Mouse (Mus musculus): Measurements from ENCODE around the gene E330017A01Rik.

GRCm38 (mm10) chr16:58661826-58662225 lies 23.3 kb upstream of the E330017A01Rik start:
- no peak for TF ChIP-seq POLR2A (IDR thresholded peaks at IDR 0.05; ENCODE audit: borderline replicate concordance, extremely low read depth, insufficient read depth, insufficient read length, poor library complexity, severe bottlenecking)
- no peak for TF ChIP-seq CTCF (IDR thresholded peaks at IDR 0.05; ENCODE audit: borderline replicate concordance, extremely low read depth, insufficient read depth, insufficient read length)

All from brain, embryonic 14.5 days (tissue).